Mouse (Mus musculus) left cerebral cortex, postnatal 25 days (tissue): Measurements from ENCODE around the gene L2hgdh. TPM values are rescaled to one million over a fixed set of nuclear protein-coding genes. Genes with fewer than 3 reads are reported as not detected.

Experiments
- DNase-seq, 2 experiments: peaks; one replicate each; pipeline ENCODE4 v3.0.0; 2022; ENCODE audit warnings: low spot score in 2 of 2, mixed read lengths in 1 of 2
- intact Hi-C: fragments of 180-260 bp; cut with DNase I; formaldehyde crosslinking; loops from one replicate; pipeline ENCODE4 v1.15.1; 2025
- total RNA-seq, 2 experiments: library from RNA; stranded (reverse); gene quantifications; 2 replicates each; pipeline ENCODE4 v1.2.3; 2021

L2hgdh gene
- total RNA-seq, 2 experiments from 2014 or later = 19.4 to 19.6 TPM

DNA sequence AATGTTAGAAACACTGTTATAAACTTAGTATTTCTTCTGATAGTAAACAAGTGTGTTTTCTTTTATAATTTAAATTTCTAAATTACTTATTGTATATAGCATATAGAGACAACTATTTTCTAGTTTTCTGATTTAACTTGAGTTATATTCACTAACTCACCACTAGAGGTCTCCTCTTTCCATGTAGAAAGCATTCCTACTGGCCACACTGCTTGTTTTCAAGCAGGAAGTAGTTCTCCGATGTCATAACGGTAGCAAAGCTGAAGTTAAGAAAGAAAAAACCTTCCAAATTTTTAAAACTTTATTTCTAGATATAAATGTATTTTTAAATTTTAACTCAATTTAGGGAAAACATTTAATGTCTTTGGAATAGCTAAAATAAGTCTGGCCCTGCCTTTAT lies 8.8 kb upstream of the L2hgdh start:
- intact Hi-C loops = loop anchor here (2.0 to 10.0 kb wide), 2 partner anchors 159 to 331 kb away; partner anchors contain the start of genes Atl1 and Map4k5
- DNase-seq = peak in 1 of 2 experiments; percentile 21

DNA sequence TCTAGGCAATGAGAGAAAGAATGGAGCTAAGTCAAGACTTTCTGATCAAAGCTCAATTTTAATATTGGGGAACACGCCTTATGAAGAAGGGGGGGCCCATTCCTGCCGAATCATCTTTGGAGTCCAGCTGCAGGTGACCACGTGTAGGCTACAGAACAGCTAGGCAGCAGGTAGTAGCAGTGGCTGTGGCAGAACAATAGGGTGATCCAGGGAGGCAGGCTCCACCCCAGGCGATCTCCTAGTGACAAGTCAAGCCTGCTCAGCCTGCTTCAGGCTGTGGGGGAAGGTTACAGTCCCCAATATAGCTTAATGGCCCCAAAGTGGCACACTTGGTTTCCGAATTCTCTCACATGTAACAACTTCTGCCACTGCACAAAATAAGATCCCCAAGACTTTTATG lies 7.5 kb upstream of the L2hgdh start:
- intact Hi-C loops = loop anchor here (2.0 to 10.0 kb wide), 2 partner anchors 161 to 333 kb away; partner anchors contain the start of genes Atl1 and Map4k5
- DNase-seq = no peak

DNA sequence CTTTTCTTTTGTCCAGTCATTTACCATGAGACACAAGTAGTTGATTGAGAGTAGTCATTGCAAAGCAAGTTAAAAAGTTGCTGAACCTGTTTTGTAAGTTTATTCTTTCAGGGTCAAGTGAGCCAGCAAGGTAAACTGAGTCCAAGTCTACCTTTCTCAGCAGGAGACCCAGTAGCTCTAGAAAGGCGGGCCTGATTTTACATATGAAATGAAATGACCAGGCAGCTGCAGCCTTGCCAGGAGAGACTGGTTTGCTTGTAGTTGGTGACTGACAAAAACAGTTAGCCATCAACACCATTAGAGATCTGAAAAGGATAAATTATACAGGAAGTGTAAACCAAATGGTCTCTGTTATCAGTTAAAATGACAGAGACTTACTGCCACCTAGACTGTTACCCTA lies 5.6 kb upstream of the L2hgdh start:
- intact Hi-C loops = loop anchor here (10.0 kb wide), 1 partner anchor 334 kb away; no protein-coding TSS in a partner anchor
- DNase-seq = no peak

DNA sequence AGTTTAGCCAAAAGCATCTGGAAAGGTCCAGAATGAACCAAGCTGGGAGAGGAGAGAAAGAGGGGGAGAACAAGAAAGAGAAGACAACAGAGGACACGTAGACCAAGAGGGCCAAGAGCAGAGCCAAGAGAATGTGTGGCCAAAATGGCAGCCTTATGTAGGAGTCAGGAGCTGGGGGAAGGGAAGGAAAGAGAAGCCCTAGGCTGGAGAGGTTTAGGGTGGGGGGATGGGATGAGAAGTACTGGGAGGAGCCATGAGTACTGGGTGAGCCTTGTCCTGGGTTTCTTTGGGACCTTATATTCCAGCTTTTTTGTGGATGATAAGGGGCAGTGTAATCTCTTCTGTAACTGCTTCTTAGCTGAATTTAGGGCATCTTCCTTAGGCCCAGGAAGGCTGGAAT lies 4.6 kb upstream of the L2hgdh start:
- intact Hi-C loops = no loop called here
- no peak for DNase-seq

DNA sequence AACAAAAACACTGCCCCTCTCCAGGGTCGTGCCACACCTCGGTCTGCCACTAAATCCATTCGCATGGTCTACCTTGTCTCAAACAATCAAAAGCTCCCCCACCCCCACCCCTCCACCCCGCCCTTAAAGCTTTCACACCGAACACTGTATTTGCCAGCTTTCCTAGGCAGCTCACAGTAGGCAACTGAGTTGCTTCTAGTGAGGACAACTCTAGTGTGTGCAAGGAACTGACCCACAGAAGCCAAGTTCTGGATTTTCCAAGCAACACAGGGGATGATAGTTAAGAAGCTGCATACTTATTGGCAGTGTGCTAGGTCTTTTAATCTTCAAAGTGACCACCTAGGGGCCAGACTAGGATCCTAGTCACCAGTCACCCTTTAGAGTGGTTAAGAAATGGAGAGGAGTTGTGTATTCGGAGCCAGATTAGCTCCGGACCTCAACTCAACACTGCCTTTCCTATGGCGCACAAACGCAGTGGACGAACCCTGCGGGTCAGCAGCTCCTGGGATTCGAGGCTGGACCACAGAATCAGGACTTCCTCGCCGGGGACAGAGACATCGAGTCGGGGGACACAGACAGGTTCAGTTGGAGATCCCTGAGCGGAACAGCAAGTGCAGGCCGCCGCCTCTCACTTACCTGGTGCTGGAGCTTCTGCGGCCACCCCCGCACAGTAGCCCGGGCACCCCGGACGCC lies 509 bp downstream of the L2hgdh start:
- DNase-seq = no peak
- intact Hi-C loops = no loop called here

DNA sequence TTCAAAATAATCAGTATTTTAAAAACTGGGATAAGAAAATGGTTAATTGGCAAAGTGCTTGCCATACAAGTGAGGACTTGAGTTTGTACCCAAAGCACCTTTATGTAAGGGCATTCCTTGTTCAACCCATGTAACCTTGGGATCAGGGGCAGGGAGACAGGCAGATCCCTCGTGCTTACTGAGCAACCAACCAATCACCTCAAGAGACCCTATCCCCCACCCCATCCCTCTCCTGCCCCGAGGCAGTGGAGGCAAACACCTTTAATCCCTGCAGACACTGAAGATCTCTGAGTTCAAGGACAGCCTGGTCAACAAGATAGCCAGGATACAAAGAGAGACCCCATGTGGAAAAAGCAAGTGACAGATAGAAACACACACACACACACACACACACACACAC lies 1.3 kb downstream of the L2hgdh start:
- intact Hi-C loops = no loop called here
- no peak for DNase-seq

DNA sequence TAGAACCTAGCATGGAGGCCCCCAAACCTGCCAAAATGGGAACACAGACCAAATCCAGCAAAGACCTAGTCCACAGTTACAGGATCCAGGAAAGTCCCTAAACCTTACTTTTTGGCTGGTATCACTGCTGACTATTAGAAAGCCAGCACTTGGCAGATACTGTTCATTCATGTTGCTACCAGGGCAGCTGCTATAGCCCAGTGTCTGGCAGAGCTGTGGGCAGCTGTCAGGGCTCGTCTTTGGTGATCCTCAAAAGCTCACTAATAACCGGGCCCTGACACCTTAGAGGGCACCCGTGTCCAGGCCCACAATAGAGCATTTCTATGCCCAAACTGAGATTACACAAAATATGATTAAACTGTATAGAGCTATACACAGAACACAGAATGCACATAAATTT lies 1.8 kb downstream of the L2hgdh start:
- intact Hi-C loops = no loop called here

DNA sequence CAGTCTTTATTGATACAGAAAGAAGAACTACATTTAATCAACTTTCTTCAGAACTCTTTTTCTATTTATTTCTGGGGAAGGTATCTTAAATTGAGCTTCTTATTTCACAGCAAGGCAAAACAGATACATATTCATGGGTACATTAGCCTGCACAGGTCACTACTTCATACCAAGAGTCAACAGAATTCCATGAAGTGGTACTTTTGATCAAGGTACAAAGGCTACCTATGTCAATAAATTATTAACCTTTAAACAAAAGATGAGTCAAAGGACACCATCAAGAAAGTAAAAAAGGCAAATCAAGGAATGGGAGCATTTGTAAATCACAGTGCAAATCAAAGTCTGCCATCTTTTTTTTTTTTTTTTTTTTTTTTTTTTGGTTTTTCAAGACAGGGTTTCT lies 11.0 kb downstream of the L2hgdh start:
- intact Hi-C loops = no loop called here
- DNase-seq = no peak

More for the DNA sequence above, 1.8 kb downstream of the L2hgdh start:
- no peak for DNase-seq

DNA sequence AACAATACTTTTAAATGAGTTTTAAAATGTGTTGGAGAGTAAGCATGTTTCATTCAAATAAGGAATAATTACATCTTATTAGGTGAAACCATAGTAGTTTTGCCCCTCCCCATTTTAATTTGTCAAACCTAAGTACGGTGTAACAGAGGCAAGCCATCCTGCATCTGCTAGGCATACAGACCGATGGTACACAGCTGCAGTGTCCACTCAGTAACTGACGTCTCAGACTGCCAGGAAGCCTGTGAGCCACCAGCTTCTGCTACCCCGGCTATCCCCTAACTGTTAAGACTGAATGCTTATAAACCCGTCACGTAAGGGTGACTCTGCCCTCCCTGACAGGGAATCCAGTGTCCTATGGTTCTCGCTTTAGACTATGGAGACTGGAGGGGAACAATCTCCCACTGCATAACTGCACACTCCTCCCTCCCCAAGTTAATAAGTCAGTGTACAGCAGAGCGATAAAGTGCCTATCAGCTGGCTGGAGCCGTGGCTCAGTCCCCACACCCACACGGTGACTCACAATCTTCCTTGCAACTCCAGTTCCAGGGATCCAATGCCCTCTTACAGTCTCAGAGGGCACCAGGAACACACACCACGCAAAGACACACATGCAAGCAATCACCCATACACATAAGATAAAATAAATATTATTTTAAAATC lies 19.7 kb downstream of the L2hgdh start:
- no peak for DNase-seq
- intact Hi-C loops = loop anchor here (1.0 kb wide), 1 partner anchor 15 kb away; no protein-coding TSS in a partner anchor

DNA sequence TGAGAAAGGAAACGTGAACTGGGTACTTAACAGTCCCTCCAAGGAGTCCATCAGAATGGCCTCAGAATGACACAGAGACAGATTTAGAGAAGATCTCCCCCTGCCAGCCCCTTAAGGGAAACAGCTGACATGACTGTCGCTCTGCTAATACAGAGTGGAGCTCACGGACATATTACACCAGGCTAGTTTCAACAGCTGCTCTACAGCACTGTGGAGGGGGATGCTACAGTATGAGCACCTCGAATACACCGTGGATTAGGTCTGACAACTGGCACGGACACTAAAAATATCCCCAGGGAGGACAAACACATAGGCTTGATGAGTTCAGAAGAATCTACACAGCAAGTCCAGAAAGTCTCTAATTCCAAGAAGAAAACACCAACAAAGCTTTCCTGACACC lies 26.3 kb downstream of the L2hgdh start:
- no peak for DNase-seq
- intact Hi-C loops = loop anchor here (5.0 kb wide), 2 partner anchors 116 to 346 kb away; partner anchors contain the start of gene Vcpkmt

DNA sequence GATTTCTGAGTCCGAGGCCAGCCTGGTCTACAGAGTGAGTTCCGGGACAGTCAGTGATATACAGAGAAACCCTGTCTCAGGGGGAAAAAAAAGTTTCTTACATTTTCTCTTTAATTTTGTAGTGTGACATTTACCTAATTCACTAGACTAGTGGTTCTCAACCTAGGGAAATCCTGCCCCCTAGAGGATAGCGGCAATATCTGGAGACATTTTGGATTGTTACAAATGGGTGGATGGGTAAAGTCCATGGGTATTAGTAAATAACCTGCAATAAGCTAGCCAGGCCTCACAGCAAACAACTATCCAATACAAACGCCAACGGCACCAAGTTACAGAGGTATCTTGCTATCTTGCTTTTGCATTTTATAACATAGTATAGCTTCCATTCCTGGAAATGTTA lies 27.9 kb downstream of the L2hgdh start:
- DNase-seq = peak; percentile 16 to 44
- intact Hi-C loops = loop anchor here (5.0 kb wide), 2 partner anchors 114 to 344 kb away; partner anchors contain the start of gene Vcpkmt

DNA sequence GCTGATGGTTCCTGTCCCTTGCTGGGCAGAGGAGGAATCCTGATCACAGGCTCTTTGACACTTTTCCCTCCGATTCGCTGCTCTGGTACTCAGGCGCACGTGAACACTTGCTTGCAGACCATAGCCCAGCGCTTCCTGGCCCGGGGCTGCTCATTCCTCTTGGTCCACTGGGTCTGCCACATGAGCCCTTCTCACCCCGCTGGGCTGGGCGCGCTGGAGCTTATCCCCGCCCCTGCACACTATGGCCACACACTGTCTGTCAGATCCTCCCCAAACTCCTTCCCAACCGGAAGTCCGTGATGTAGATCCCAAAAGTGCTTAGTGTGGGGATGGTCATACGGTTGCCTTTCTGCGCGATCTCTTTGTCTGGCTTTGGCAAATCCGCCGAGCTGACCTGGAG lies 31.2 kb downstream of the L2hgdh start:
- intact Hi-C loops = no loop called here
- DNase-seq = no peak

DNA sequence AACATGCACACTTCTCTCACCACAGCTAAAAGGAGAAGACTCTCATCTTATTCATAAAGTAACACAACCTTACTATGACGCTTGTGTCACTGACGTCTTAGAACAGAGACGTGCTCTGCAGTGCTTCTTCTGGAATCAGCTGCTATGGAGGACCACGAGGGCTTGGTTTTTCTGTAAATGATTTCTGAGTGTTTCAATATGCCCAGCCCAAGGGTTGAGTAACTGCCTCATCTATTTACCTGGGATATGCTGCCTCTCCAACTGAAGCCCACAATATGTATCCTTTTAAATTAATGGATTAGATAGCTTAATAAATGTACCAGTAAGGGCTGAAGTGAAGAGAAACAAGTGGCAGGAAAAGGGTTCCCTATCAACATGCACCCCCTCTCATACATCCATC lies 34.0 kb downstream of the L2hgdh start:
- DNase-seq = no peak
- intact Hi-C loops = no loop called here

DNA sequence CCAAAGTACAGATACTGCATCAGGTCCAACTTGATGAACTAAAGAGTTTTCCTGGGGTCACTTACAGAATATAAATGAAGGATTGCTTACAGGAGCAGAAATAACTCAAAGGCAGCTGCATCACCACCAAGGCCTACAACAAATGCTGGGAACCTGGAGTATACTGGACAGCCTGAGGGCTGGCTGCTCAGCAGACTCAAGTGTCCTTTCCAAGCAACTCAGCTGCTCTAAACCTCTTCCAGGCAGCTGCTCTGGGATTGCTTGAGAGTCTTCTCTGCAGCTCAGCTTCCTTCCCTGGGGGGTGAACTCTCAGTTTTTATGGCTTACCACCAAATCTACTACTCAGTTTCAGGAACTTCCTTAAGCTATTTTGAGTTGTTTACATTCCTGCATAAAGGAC lies 35.6 kb downstream of the L2hgdh start:
- no peak for DNase-seq
- intact Hi-C loops = no loop called here

DNA sequence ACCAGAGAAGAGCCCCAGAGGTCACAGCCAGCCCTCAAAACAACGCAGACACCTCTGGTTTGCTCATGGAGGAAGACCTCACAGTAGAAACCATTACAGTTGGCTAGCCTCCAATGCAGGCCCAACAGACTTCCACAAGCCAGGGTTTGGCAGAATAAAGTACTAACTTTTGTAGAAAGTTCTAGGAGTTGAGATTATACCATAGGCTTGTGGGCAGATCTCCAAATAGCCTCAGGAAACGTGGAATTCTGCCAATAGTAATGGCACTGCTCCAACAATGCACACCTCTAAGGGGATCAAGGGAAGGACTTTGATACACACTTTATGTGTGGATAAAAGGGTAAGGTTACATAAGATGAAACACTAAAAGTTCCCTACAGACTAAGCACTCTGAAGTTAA lies 36.3 kb downstream of the L2hgdh start:
- DNase-seq = no peak
- intact Hi-C loops = no loop called here

DNA sequence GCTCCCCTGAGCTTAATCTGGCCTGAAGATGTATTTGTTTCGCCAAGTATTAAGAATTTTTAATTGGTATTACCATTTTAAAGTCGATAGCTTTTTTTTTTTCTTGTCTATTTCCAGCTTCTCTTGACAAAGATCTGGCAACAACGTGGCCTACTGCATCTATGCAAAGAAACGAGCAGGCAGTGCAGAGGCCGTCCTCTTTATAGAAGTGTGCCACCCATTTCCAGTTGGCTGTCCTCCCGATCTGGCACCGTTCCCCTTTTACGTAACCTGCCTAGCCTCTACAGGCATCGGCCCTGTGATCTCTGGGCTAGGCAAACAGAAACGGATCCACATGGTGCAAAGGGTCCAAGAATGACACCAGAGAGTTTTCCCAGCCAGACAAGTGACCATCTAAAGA lies 41.1 kb downstream of the L2hgdh start:
- DNase-seq = peak; percentile 29 to 65
- intact Hi-C loops = loop anchor here (5.0 kb wide), 3 partner anchors 36 to 311 kb away; partner anchors contain the start of genes Arf6, Gm9887 and Vcpkmt

DNA sequence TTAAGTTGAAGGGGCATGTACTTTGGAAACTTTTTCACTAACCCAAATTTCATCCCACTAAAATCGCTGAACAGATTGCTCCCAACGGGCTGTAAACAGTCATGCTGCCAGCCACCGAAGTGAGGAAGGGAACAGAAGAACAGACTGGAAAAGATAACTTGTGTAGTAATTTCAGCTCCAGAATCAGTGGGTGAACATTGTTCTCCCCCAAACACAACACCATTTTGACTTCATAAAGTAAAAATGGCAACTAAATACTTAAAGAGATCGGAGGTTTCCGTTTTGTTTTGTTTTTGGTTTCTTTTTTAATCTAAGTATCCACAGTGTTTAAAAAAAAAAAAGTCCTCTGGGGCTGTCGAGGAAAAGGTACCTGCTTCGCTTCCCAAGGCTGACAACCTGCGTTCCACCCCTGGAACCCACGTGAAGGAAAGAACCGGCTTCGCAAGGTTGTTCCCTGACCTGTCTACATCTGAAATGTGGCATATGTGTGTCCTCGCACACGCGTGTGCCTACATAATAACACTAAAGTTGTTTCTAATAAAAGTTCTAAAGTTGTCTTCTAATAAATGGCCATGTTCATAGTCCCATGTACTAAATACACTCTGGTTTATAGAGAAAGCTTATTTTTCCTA lies 41.8 kb downstream of the L2hgdh start:
- no peak for DNase-seq
- intact Hi-C loops = loop anchor here (5.0 kb wide), 3 partner anchors 36 to 311 kb away; partner anchors contain the start of genes Arf6, Gm9887 and Vcpkmt

DNA sequence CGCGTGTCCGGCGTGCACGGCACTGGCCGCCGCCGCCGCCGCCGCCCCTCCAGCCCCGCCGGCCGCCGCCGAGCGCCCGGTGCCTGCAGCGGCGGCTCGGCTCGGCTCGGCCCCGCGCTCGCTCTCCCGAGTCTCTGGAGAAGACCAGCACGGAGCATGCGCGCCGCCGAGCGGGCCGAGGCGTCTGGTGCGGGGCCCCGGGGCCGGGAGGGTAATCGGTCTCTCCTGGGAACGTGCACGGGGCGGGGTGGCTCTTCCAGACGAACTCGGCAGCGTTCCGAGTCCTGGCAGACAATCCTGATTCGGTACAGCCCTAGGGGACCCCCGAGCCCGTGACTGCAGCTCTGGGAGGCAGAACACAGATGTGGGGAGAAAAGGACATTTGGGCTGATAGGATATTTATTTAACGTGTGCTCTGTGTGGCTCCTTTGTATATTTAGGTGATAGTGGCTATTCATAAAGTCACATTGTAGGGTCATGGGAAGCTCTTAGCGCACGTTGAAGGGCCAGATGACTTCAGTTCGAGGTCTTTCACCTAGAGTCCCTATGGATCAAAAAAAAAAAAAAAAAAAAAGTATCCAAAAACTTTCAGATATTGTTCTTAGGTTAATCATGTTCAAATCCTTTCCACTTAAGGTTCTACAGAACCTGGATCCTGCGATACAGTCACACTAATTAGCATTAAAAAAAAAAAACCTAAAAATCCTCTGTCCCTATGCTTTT lies 42.4 kb downstream of the L2hgdh start:
- peak; percentile 73 to 74 for DNase-seq
- intact Hi-C loops = loop anchor here (5.0 kb wide), 3 partner anchors 35 to 310 kb away; partner anchors contain the start of genes Arf6, Gm9887 and Vcpkmt

DNA sequence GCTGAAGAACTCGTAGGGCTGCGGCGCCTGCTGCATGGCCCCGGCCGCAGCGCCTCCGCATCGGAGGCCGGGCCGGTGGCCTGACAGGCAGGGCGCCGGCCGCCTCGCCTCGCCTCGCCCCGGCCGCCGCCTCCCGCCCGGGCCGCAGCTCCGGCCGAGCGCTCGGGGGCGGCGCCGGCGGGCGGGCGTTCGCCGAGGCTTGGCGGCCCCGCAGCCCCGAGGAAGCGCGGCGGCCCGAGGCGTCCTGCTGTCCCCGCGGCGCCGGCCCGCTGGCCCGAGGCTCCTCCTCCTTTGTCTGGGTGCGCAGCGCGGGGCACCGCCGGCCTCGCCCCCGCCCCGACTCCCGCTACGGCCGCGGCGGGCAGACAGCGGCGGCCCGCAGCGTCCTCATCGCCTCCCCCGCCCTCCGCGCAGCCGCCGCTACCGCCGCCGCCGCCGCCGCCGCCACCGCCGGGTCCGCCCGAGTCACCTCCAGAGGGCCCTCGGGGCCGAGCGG lies 43.1 kb downstream of the L2hgdh start, which contains the start of gene Sos2:
Sos2 (minus strand) TSS at position 287 of the 496 bp plus-strand sequence.
- intact Hi-C loops = loop anchor here (5.0 kb wide), 3 partner anchors 34 to 309 kb away; partner anchors contain the start of genes Arf6, Gm9887 and Vcpkmt
- DNase-seq = peak; percentile 29 to 63
